Mouse (Mus musculus): ENCODE data around the gene Tmem259. TPM values are rescaled to one million over a fixed set of nuclear protein-coding genes. Genes with fewer than 3 reads are reported as not detected.

Gene Tmem259
- total and polyA plus RNA-seq, 3 experiments = 41.6 to 264 (median 79.8) TPM

GRCm38 (mm10) chr10:79976071-79976721 is 7.9 kb downstream of the Tmem259 start:
- Histone ChIP-seq H3K4me1 (ENCODE audit: insufficient read depth, low read depth, low read length) (peaks cover 35% of the 10 kb centered on the region), H3K9me3 (replicated peaks) (peaks cover 58% of the 10 kb centered on the region), H3K4me3 (ENCODE audit: low read depth, low read length) (peak overlapping the region; percentile 36; the same call in 1 of the 2 replicates), H3K27me3 (ENCODE audit: insufficient read depth, low read length) (peaks cover 10% of the 10 kb centered on the region; the same call in 1 of the 2 replicates), H3K36me3 (replicated peaks) (peaks cover 87% of the 10 kb centered on the region)
- no peak for DNase-seq (ENCODE audit: low spot score)
- no peak for TF ChIP-seq POLR2AphosphoS5 (IDR thresholded peaks at IDR 0.05; ENCODE audit: insufficient replicate concordance, low read depth, low read length)
- no peak for TF ChIP-seq TAL1 (conservative IDR thresholded peaks at IDR 0.05; ENCODE audit: low read depth, low read length)
- no peak for TF ChIP-seq CTCF (IDR thresholded peaks at IDR 0.05; ENCODE audit: low read depth, low read length)
- TF ChIP-seq GATA2 (IDR thresholded peaks at IDR 0.05; ENCODE audit: borderline replicate concordance, low read depth, low read length) = no peak
- no peak for TF ChIP-seq GATA1 (IDR thresholded peaks at IDR 0.05; ENCODE audit: borderline replicate concordance, low read length)
- ATAC-seq (ENCODE audit: extremely low read depth, insufficient number of reproducible peaks, low FRiP score, poor library complexity, severe bottlenecking) = no peak

- Histone ChIP-seq H3K4me1 (ENCODE audit: insufficient read depth, low read depth, low read length) (peaks cover 21% of the 10 kb centered on the region), H3K27me3 (ENCODE audit: insufficient read depth, low read length) (peaks cover 13% of the 10 kb centered on the region; the same call in 1 of the 2 replicates), H3K9me3 (replicated peaks) (peaks cover 57% of the 10 kb centered on the region), H3K4me3 (ENCODE audit: low read depth, low read length) (no peak overlapping the region), H3K36me3 (replicated peaks) (peaks cover 79% of the 10 kb centered on the region)
- TF ChIP-seq GATA2 (IDR thresholded peaks at IDR 0.05; ENCODE audit: borderline replicate concordance, low read depth, low read length) (no peak), CTCF (IDR thresholded peaks at IDR 0.05; ENCODE audit: low read depth, low read length) (no peak), TAL1 (conservative IDR thresholded peaks at IDR 0.05; ENCODE audit: low read depth, low read length) (no peak), POLR2AphosphoS5 (IDR thresholded peaks at IDR 0.05; ENCODE audit: insufficient replicate concordance, low read depth, low read length) (no peak), GATA1 (IDR thresholded peaks at IDR 0.05; ENCODE audit: borderline replicate concordance, low read length) (no peak)
- DNase-seq (ENCODE audit: low spot score) = no peak
- no peak for ATAC-seq (ENCODE audit: extremely low read depth, insufficient number of reproducible peaks, low FRiP score, poor library complexity, severe bottlenecking)
Observed at GRCm38 (mm10) chr10:79974668-79975067, 9.5 kb downstream of the Tmem259 start.

- ATAC-seq (ENCODE audit: extremely low read depth, insufficient number of reproducible peaks, low FRiP score, poor library complexity, severe bottlenecking) = no peak
Observed at GRCm38 (mm10) chr10:79974087-79974486, 10.0 kb downstream of the Tmem259 start.

GRCm38 (mm10) chr10:79972831-79973230 is 11.3 kb downstream of the Tmem259 start:
- peaks cover 21% of the 10 kb centered on the region for H3K4me1 ChIP-seq (ENCODE audit: insufficient read depth, low read depth, low read length)
- TF ChIP-seq CTCF (IDR thresholded peaks at IDR 0.05; ENCODE audit: low read depth, low read length) (no peak), GATA2 (IDR thresholded peaks at IDR 0.05; ENCODE audit: borderline replicate concordance, low read depth, low read length) (no peak), POLR2AphosphoS5 (IDR thresholded peaks at IDR 0.05; ENCODE audit: insufficient replicate concordance, low read depth, low read length) (no peak), TAL1 (conservative IDR thresholded peaks at IDR 0.05; ENCODE audit: low read depth, low read length) (no peak), GATA1 (IDR thresholded peaks at IDR 0.05; ENCODE audit: borderline replicate concordance, low read length) (no peak)
- H3K36me3 ChIP-seq (replicated peaks) = peaks cover 79% of the 10 kb centered on the region
- H3K9me3 ChIP-seq (replicated peaks) = peaks cover 39% of the 10 kb centered on the region
- no peak overlapping the region for H3K4me3 ChIP-seq (ENCODE audit: low read depth, low read length)
- ATAC-seq (ENCODE audit: extremely low read depth, insufficient number of reproducible peaks, low FRiP score, poor library complexity, severe bottlenecking) (no peak), DNase-seq (ENCODE audit: low spot score) (no peak)
- peaks cover 13% of the 10 kb centered on the region; the same call in 1 of the 2 replicates for H3K27me3 ChIP-seq (ENCODE audit: insufficient read depth, low read length)

More at GRCm38 (mm10) chr10:79974087-79974486, 10.0 kb downstream of the Tmem259 start:
- peaks cover 52% of the 10 kb centered on the region for H3K9me3 ChIP-seq (replicated peaks)
- no peak for DNase-seq (ENCODE audit: low spot score)
- H3K27me3 ChIP-seq (ENCODE audit: insufficient read depth, low read length) = peaks cover 13% of the 10 kb centered on the region; the same call in 1 of the 2 replicates
- no peak for TF ChIP-seq POLR2AphosphoS5 (IDR thresholded peaks at IDR 0.05; ENCODE audit: insufficient replicate concordance, low read depth, low read length)
- no peak for TF ChIP-seq GATA1 (IDR thresholded peaks at IDR 0.05; ENCODE audit: borderline replicate concordance, low read length)
- TF ChIP-seq GATA2 (IDR thresholded peaks at IDR 0.05; ENCODE audit: borderline replicate concordance, low read depth, low read length) = no peak
- H3K4me1 ChIP-seq (ENCODE audit: insufficient read depth, low read depth, low read length) = peaks cover 15% of the 10 kb centered on the region
- H3K36me3 ChIP-seq (replicated peaks) = peaks cover 79% of the 10 kb centered on the region
- no peak overlapping the region; the same call in 1 of the 2 replicates for H3K4me3 ChIP-seq (ENCODE audit: low read depth, low read length)

GRCm38 (mm10) chr10:79971183-79971497 is 13.0 kb downstream of the Tmem259 start:
- H3K4me3 ChIP-seq (ENCODE audit: low read depth, low read length) = no peak overlapping the region
- peaks cover 79% of the 10 kb centered on the region for H3K36me3 ChIP-seq (replicated peaks)
- H3K4me1 ChIP-seq (ENCODE audit: insufficient read depth, low read depth, low read length) = peaks cover 31% of the 10 kb centered on the region
- no peak for TF ChIP-seq GATA1 (IDR thresholded peaks at IDR 0.05; ENCODE audit: borderline replicate concordance, low read length)
- TF ChIP-seq GATA2 (IDR thresholded peaks at IDR 0.05; ENCODE audit: borderline replicate concordance, low read depth, low read length) = no peak
- no peak for TF ChIP-seq TAL1 (conservative IDR thresholded peaks at IDR 0.05; ENCODE audit: low read depth, low read length)
- TF ChIP-seq CTCF (IDR thresholded peaks at IDR 0.05; ENCODE audit: low read depth, low read length) = no peak
- no peak for TF ChIP-seq POLR2AphosphoS5 (IDR thresholded peaks at IDR 0.05; ENCODE audit: insufficient replicate concordance, low read depth, low read length)
- no peak for DNase-seq (ENCODE audit: low spot score)
- peaks cover 22% of the 10 kb centered on the region for H3K9me3 ChIP-seq (replicated peaks)
- H3K27me3 ChIP-seq (ENCODE audit: insufficient read depth, low read length) = peaks cover 10% of the 10 kb centered on the region; the same call in 1 of the 2 replicates
- no peak for ATAC-seq (ENCODE audit: extremely low read depth, insufficient number of reproducible peaks, low FRiP score, poor library complexity, severe bottlenecking)

GRCm38 (mm10) chr10:79970415-79971182 is 13.5 kb downstream of the Tmem259 start, which contains the start of gene Grin3b:
TSS of gene Grin3b (plus strand) at chr10:79970715.
- peaks cover 17% of the 10 kb centered on the region for H3K9me3 ChIP-seq (replicated peaks)
- ATAC-seq (ENCODE audit: extremely low read depth, insufficient number of reproducible peaks, low FRiP score, poor library complexity, severe bottlenecking) (no peak), DNase-seq (ENCODE audit: low spot score) (no peak)
- H3K4me3 ChIP-seq (ENCODE audit: low read depth, low read length) = no peak within 1 kb of the TSS
- H3K27me3 ChIP-seq (ENCODE audit: insufficient read depth, low read length) = peaks cover 8% of the 10 kb centered on the region; the same call in 1 of the 2 replicates
- no peak for TF ChIP-seq TAL1 (conservative IDR thresholded peaks at IDR 0.05; ENCODE audit: low read depth, low read length)
- no peak for TF ChIP-seq GATA1 (IDR thresholded peaks at IDR 0.05; ENCODE audit: borderline replicate concordance, low read length)
- 0 out of 2 replicates have a peak, but pooled peaks have one; percentile 60 for TF ChIP-seq POLR2AphosphoS5 (IDR thresholded peaks at IDR 0.05; ENCODE audit: insufficient replicate concordance, low read depth, low read length)
- H3K4me1 ChIP-seq (ENCODE audit: insufficient read depth, low read depth, low read length) = peaks cover 33% of the 10 kb centered on the region
- H3K36me3 ChIP-seq (replicated peaks) = peaks cover 79% of the 10 kb centered on the region
